Mouse (Mus musculus): ENCODE measurements around the gene Rin1. TPM values are rescaled to one million over a fixed set of nuclear protein-coding genes. Genes with fewer than 3 reads are reported as not detected.

The Rin1 gene
- total RNA-seq, 2 experiments from 2014 or later, result 16.9 to 24.1 TPM

- intact Hi-C loops (cut with DNase I), result no loop called here
- no peak for DNase-seq (ENCODE audit: extremely low spot score in 1 of 2, low spot score in 2 of 2)
These were observed 12.2 kb downstream of the Rin1 start for GRCm38 (mm10) chr19:5062446-5062845.

- DNase-seq (ENCODE audit: extremely low spot score in 1 of 2, low spot score in 2 of 2), result peak in 1 of 2 experiments; percentile 62
- intact Hi-C loops (cut with DNase I), result no loop called here
These were observed 14.8 kb downstream of the Rin1 start for GRCm38 (mm10) chr19:5065104-5065503.

GRCm38 (mm10) chr19:5067040-5067799 is 16.9 kb downstream of the Rin1 start:
- no peak for DNase-seq (ENCODE audit: extremely low spot score in 1 of 2, low spot score in 2 of 2)
- intact Hi-C loops (cut with DNase I), result no loop called here

GRCm38 (mm10) chr19:5067867-5068569 is 17.7 kb downstream of the Rin1 start, which contains the start of gene Cd248:
Cd248 (plus strand) TSS chr19:5068078.
- intact Hi-C loops (cut with DNase I), result no loop called here
- DNase-seq (ENCODE audit: extremely low spot score in 1 of 2, low spot score in 2 of 2), result peak in 1 of 2 experiments; percentile 90

GRCm38 (mm10) chr19:5068570-5069234 is 18.4 kb downstream of the Rin1 start:
- DNase-seq (ENCODE audit: extremely low spot score in 1 of 2, low spot score in 2 of 2), result peak in 1 of 2 experiments; percentile 65
- intact Hi-C loops (cut with DNase I), result no loop called here

GRCm38 (mm10) chr19:5069486-5069885 is 19.2 kb downstream of the Rin1 start:
- intact Hi-C loops (cut with DNase I), result no loop called here
- DNase-seq (ENCODE audit: extremely low spot score in 1 of 2, low spot score in 2 of 2), result no peak

- intact Hi-C loops (cut with DNase I), result no loop called here
- no peak for DNase-seq (ENCODE audit: extremely low spot score in 1 of 2, low spot score in 2 of 2)
These were observed 19.7 kb downstream of the Rin1 start for GRCm38 (mm10) chr19:5069978-5070377.

GRCm38 (mm10) chr19:5071077-5071476 is 20.8 kb downstream of the Rin1 start:
- intact Hi-C loops (cut with DNase I), result no loop called here

GRCm38 (mm10) chr19:5071545-5072369 is 21.5 kb downstream of the Rin1 start:
- intact Hi-C loops (cut with DNase I), result loop anchor here (2.0 kb wide), 1 partner anchor 15 kb away; no protein-coding TSS in a partner anchor
- DNase-seq (ENCODE audit: extremely low spot score in 1 of 2, low spot score in 2 of 2), result peak in 1 of 2 experiments; percentile 88

More at GRCm38 (mm10) chr19:5071077-5071476, 20.8 kb downstream of the Rin1 start:
- no peak for DNase-seq (ENCODE audit: extremely low spot score in 1 of 2, low spot score in 2 of 2)

- intact Hi-C loops (cut with DNase I), result loop anchor here (2.0 kb wide), 1 partner anchor 16 kb away; no protein-coding TSS in a partner anchor
- DNase-seq (ENCODE audit: extremely low spot score in 1 of 2, low spot score in 2 of 2), result no peak
These were observed 22.2 kb downstream of the Rin1 start for GRCm38 (mm10) chr19:5072389-5073019.

- intact Hi-C loops (cut with DNase I), result loop anchor here (2.0 kb wide), 1 partner anchor 16 kb away; no protein-coding TSS in a partner anchor
- peak in 1 of 2 experiments; percentile 60 for DNase-seq (ENCODE audit: extremely low spot score in 1 of 2, low spot score in 2 of 2)
These were observed 22.7 kb downstream of the Rin1 start for GRCm38 (mm10) chr19:5073028-5073427.

- DNase-seq (ENCODE audit: extremely low spot score in 1 of 2, low spot score in 2 of 2), result no peak
- intact Hi-C loops (cut with DNase I), result loop anchor here (2.0 kb wide), 1 partner anchor 17 kb away; no protein-coding TSS in a partner anchor
These were observed 23.2 kb downstream of the Rin1 start for GRCm38 (mm10) chr19:5073518-5073917.

- DNase-seq (ENCODE audit: extremely low spot score in 1 of 2, low spot score in 2 of 2), result no peak
- intact Hi-C loops (cut with DNase I), result no loop called here
These were observed 29.0 kb downstream of the Rin1 start for GRCm38 (mm10) chr19:5079279-5079678.

GRCm38 (mm10) chr19:5082005-5082404 is 31.7 kb downstream of the Rin1 start:
- no peak for DNase-seq (ENCODE audit: extremely low spot score in 1 of 2, low spot score in 2 of 2)
- intact Hi-C loops (cut with DNase I), result no loop called here

GRCm38 (mm10) chr19:5082596-5082995 is 32.3 kb downstream of the Rin1 start:
- DNase-seq (ENCODE audit: extremely low spot score in 1 of 2, low spot score in 2 of 2), result peak in 1 of 2 experiments; percentile 47
- intact Hi-C loops (cut with DNase I), result no loop called here

- no peak for DNase-seq (ENCODE audit: extremely low spot score in 1 of 2, low spot score in 2 of 2)
- intact Hi-C loops (cut with DNase I), result no loop called here
These were observed 33.9 kb downstream of the Rin1 start for GRCm38 (mm10) chr19:5083961-5084833.

- intact Hi-C loops (cut with DNase I), result no loop called here
These were observed 34.5 kb downstream of the Rin1 start for GRCm38 (mm10) chr19:5084834-5085144.

More at GRCm38 (mm10) chr19:5084834-5085144, 34.5 kb downstream of the Rin1 start:
- peak in 1 of 2 experiments; percentile 54 for DNase-seq (ENCODE audit: extremely low spot score in 1 of 2, low spot score in 2 of 2)

Data from left cerebral cortex, postnatal 10 days (tissue).